In genomic region chr5:88629125-88629524, GRCm38 (mm10) we compare ENCODE assay signal across 24 mouse cellular contexts. TPM values are rescaled to one million over a fixed set of nuclear protein-coding genes. Genes with fewer than 3 reads are reported as not detected.
A peak's percentile ranks its signal among the peaks of the same experiment; 100 is the strongest.
DNase-seq lines count a peak whose midpoint lies in the region; ATAC-seq and TF ChIP-seq lines count a peak whose summit lies in the region.
"Had no signal": no experiment of that assay in that cellular context is flagged by ENCODE, and none has a peak within 500 bp of the region (broad histone marks: within the 10 kb centered on the region; RNA-seq: fewer than 3 reads in every experiment).

No protein-coding gene starts in this region.

- peaks cover 14% of the 10 kb centered on the region for H3K36me3 ChIP-seq in kidney, embryonic 14.5 days (ENCODE audit: control insufficient read depth, insufficient read depth, low read length)
- H3K36me3 ChIP-seq in limb, embryonic 12.5 days = peaks cover 33% of the 10 kb centered on the region

- no peak overlapping the region for H3K4me2 ChIP-seq in kidney, embryonic 14.5 days (replicated peaks; ENCODE audit: low read depth, low read length)
- no peak overlapping the region for H3K4me2 ChIP-seq in limb, embryonic 12.5 days
- H3K4me2 ChIP-seq: embryonic facial prominence, embryonic 12.5 days; forebrain, embryonic 12.5 days; hindbrain, embryonic 12.5 days had no signal

- H3K27ac ChIP-seq in kidney, embryonic 14.5 days (ENCODE audit: low read depth, low read length) = no peak overlapping the region
- H3K27ac ChIP-seq in bone marrow macrophage, adult 2 months (ENCODE audit: insufficient read depth, low read depth, low read length) = peak overlapping the region; percentile 13; the same call in 1 of the 2 replicates
- H3K27ac ChIP-seq in limb, embryonic 12.5 days = peak overlapping the region; percentile 50; the same call in 1 of the 2 replicates
- H3K27ac ChIP-seq: embryonic facial prominence, embryonic 12.5 days; forebrain, embryonic 12.5 days; heart, embryonic 10.5 days; hindbrain, embryonic 12.5 days had no signal

- TF ChIP-seq POLR2A in bone marrow macrophage, adult 2 months (IDR thresholded peaks at IDR 0.05; ENCODE audit: borderline replicate concordance, low read depth, low read length) = no peak

- peak; percentile 28; the same call in 1 of the 2 replicates for ATAC-seq in kidney, embryonic 14.5 days (ENCODE audit: low FRiP score, low TSS enrichment)
- 0 out of 2 replicates have a peak, but pooled peaks have one; percentile 52 for ATAC-seq in limb, embryonic 12.5 days (ENCODE audit: insufficient number of reproducible peaks, insufficient read depth, low FRiP score, low TSS enrichment, low read depth)
- ATAC-seq: CD4-positive, CD25-positive, alpha-beta regulatory T cell, adult 4 months; forebrain, embryonic 16.5 days; hindbrain, embryonic 16.5 days had no signal

- TF ChIP-seq CTCF in bone marrow macrophage, adult 2 months (IDR thresholded peaks at IDR 0.05; ENCODE audit: low read depth, low read length) = no peak

- DNase-seq in embryo, embryonic 11 days = peak; percentile 4
- no peak for DNase-seq in embryo, embryonic 10 days (ENCODE audit: low spot score)
- no peak for DNase-seq in kidney, adult 18-20 months
- DNase-seq in retina, postnatal 1 day = no peak
- DNase-seq in urinary bladder, postnatal 14 days (ENCODE audit: low spot score) = no peak
- DNase-seq: adrenal gland, postnatal 10 days; B cell, adult 2 months; cerebellum, adult 18-20 months; cerebellum, adult 9-11 months; cerebellum, postnatal 36 days; gastrocnemius, postnatal 25 days; heart, postnatal 10 days; heart, postnatal 4 days had no signal

- no peaks in the 10 kb centered on the region for H3K27me3 ChIP-seq in kidney, embryonic 14.5 days (ENCODE audit: control insufficient read depth, insufficient read depth, low read length)
- no peaks in the 10 kb centered on the region for H3K27me3 ChIP-seq in limb, embryonic 12.5 days
- H3K27me3 ChIP-seq: embryonic facial prominence, embryonic 12.5 days; forebrain, embryonic 12.5 days; hindbrain, embryonic 12.5 days had no signal

- H3K9me3 ChIP-seq in kidney, embryonic 14.5 days (ENCODE audit: control insufficient read depth, low read length) = no peaks in the 10 kb centered on the region
- H3K9me3 ChIP-seq in limb, embryonic 12.5 days = no peaks in the 10 kb centered on the region
- H3K9me3 ChIP-seq: embryonic facial prominence, embryonic 12.5 days; forebrain, embryonic 12.5 days; G1E; heart, embryonic 10.5 days; hindbrain, embryonic 12.5 days had no signal

- 35% methylated on average over 11 of the region's 11 CpGs for WGBS in kidney, embryonic 14.5 days
- 30% methylated on average over 11 of the region's 11 CpGs for WGBS in limb, embryonic 12.5 days

- no peak overlapping the region for H3K4me3 ChIP-seq in kidney, embryonic 14.5 days (ENCODE audit: low read length)
- H3K4me3 ChIP-seq in bone marrow macrophage, adult 2 months (ENCODE audit: insufficient read depth, low read length) = no peak overlapping the region
- no peak overlapping the region for H3K4me3 ChIP-seq in limb, embryonic 12.5 days (replicated peaks)
- H3K4me3 ChIP-seq: embryonic facial prominence, embryonic 12.5 days; forebrain, embryonic 12.5 days; heart, embryonic 10.5 days; hindbrain, embryonic 12.5 days had no signal

- H3K9ac ChIP-seq in kidney, embryonic 14.5 days (ENCODE audit: low read depth, low read length) = no peak overlapping the region
- no peak overlapping the region for H3K9ac ChIP-seq in limb, embryonic 12.5 days (replicated peaks)
- H3K9ac ChIP-seq: embryonic facial prominence, embryonic 12.5 days; forebrain, embryonic 12.5 days; hindbrain, embryonic 12.5 days had no signal

- H3K4me1 ChIP-seq in kidney, embryonic 14.5 days (ENCODE audit: control insufficient read depth, insufficient read depth, low read length) = no peaks in the 10 kb centered on the region
- H3K4me1 ChIP-seq in bone marrow macrophage, adult 2 months (ENCODE audit: control insufficient read depth, insufficient read depth, low read length) = peaks cover 36% of the 10 kb centered on the region
- H3K4me1 ChIP-seq in limb, embryonic 12.5 days (replicated peaks) = peaks cover 13% of the 10 kb centered on the region; the same call in 1 of the 2 replicates
- H3K4me1 ChIP-seq: embryonic facial prominence, embryonic 12.5 days; forebrain, embryonic 12.5 days; hindbrain, embryonic 12.5 days had no signal

RNA-seq across cellular contexts. Expression of gene Grsf1, which starts 46.8 kb away (rescaled TPM):
- 59.6 and 78.4 TPM in 2 replicates for polyA plus RNA-seq in kidney, embryonic 14.5 days (2014; fragmentation: Nextera tagmentation; extraction: Ambion mirVana)
- polyA plus RNA-seq in bone marrow macrophage, adult 2 months (2012; ENCODE audit: insufficient read depth, insufficient read length, missing spikeins) = 61.4 and 64.5 TPM in 2 replicates
- 67.6 and 71.5 TPM in 2 replicates for polyA plus RNA-seq in limb, embryonic 12.5 days (2016; fragmentation: Nextera tagmentation; extraction: Ambion mirVana)
